Mouse (Mus musculus): ENCODE data around the gene Nfasc. TPM values are rescaled to one million over a fixed set of nuclear protein-coding genes. Genes with fewer than 3 reads are reported as not detected.

Gene Nfasc
- polyA plus RNA-seq, 1 experiment from 2014 or later: 0.02 TPM

GRCm38 (mm10) chr1:132535541-132535940 is 206.1 kb downstream of the Nfasc start:
- Histone ChIP-seq H3K9me3 (replicated peaks; ENCODE audit: control insufficient read depth, low read length) (no peaks in the 10 kb centered on the region), H3K4me3 (ENCODE audit: low read depth, low read length) (no peak overlapping the region), H3K4me1 (ENCODE audit: control insufficient read depth, low read depth, low read length) (no peaks in the 10 kb centered on the region), H3K9ac (ENCODE audit: low read depth, low read length) (no peak overlapping the region), H3K36me3 (ENCODE audit: control insufficient read depth, insufficient read depth) (no peaks in the 10 kb centered on the region), H3K4me2 (ENCODE audit: low read depth, low read length) (no peak overlapping the region), H3K27ac (ENCODE audit: low read length) (no peak overlapping the region), H3K27me3 (ENCODE audit: control insufficient read depth, insufficient read depth, low read depth, low read length) (peaks cover 17% of the 10 kb centered on the region)
- 77% methylated on average over 4 of the region's 4 CpGs for WGBS (ENCODE audit: insufficient replicate concordance)
- ATAC-seq (ENCODE audit: low read depth): no peak

GRCm38 (mm10) chr1:132533840-132534239 is 207.8 kb downstream of the Nfasc start:
- H3K27me3 ChIP-seq (ENCODE audit: control insufficient read depth, insufficient read depth, low read depth, low read length): peaks cover 6% of the 10 kb centered on the region; the same call in 1 of the 2 replicates
- 8% methylated on average over 8 of the region's 8 CpGs for WGBS (ENCODE audit: insufficient replicate concordance)
- no peak overlapping the region for H3K27ac ChIP-seq (ENCODE audit: low read length)

GRCm38 (mm10) chr1:132532521-132532920 is 209.1 kb downstream of the Nfasc start:
- WGBS (ENCODE audit: insufficient replicate concordance): 53% methylated on average over 9 of the region's 9 CpGs
- ATAC-seq (ENCODE audit: low read depth): no peak
- Histone ChIP-seq H3K4me3 (ENCODE audit: low read depth, low read length) (no peak overlapping the region), H3K9me3 (replicated peaks; ENCODE audit: control insufficient read depth, low read length) (no peaks in the 10 kb centered on the region), H3K36me3 (ENCODE audit: control insufficient read depth, insufficient read depth) (no peaks in the 10 kb centered on the region), H3K4me2 (ENCODE audit: low read depth, low read length) (no peak overlapping the region), H3K27me3 (ENCODE audit: control insufficient read depth, insufficient read depth, low read depth, low read length) (peaks cover 3% of the 10 kb centered on the region; the same call in 1 of the 2 replicates), H3K9ac (ENCODE audit: low read depth, low read length) (no peak overlapping the region), H3K4me1 (ENCODE audit: control insufficient read depth, low read depth, low read length) (no peaks in the 10 kb centered on the region), H3K27ac (ENCODE audit: low read length) (no peak overlapping the region)

More at GRCm38 (mm10) chr1:132533840-132534239, 207.8 kb downstream of the Nfasc start:
- Histone ChIP-seq H3K4me2 (ENCODE audit: low read depth, low read length) (no peak overlapping the region), H3K4me1 (ENCODE audit: control insufficient read depth, low read depth, low read length) (no peaks in the 10 kb centered on the region), H3K4me3 (ENCODE audit: low read depth, low read length) (no peak overlapping the region), H3K9ac (ENCODE audit: low read depth, low read length) (no peak overlapping the region), H3K9me3 (replicated peaks; ENCODE audit: control insufficient read depth, low read length) (no peaks in the 10 kb centered on the region), H3K36me3 (ENCODE audit: control insufficient read depth, insufficient read depth) (no peaks in the 10 kb centered on the region)
- ATAC-seq (ENCODE audit: low read depth): no peak

- no peak overlapping the region for H3K9ac ChIP-seq (ENCODE audit: low read depth, low read length)
- no peak for ATAC-seq (ENCODE audit: low read depth)
- H3K27me3 ChIP-seq (ENCODE audit: control insufficient read depth, insufficient read depth, low read depth, low read length): peaks cover 3% of the 10 kb centered on the region; the same call in 1 of the 2 replicates
- H3K27ac ChIP-seq (ENCODE audit: low read length): no peak overlapping the region
- no peak overlapping the region for H3K4me3 ChIP-seq (ENCODE audit: low read depth, low read length)
- H3K4me2 ChIP-seq (ENCODE audit: low read depth, low read length): no peak overlapping the region
- no peaks in the 10 kb centered on the region for H3K36me3 ChIP-seq (ENCODE audit: control insufficient read depth, insufficient read depth)
- 9% methylated on average over 5 of the region's 5 CpGs for WGBS (ENCODE audit: insufficient replicate concordance)
- no peaks in the 10 kb centered on the region for H3K9me3 ChIP-seq (replicated peaks; ENCODE audit: control insufficient read depth, low read length)
- H3K4me1 ChIP-seq (ENCODE audit: control insufficient read depth, low read depth, low read length): no peaks in the 10 kb centered on the region
These were observed 210.9 kb downstream of the Nfasc start for GRCm38 (mm10) chr1:132530631-132531191.

- Histone ChIP-seq H3K27me3 (ENCODE audit: control insufficient read depth, insufficient read depth, low read depth, low read length) (peaks cover 3% of the 10 kb centered on the region; the same call in 1 of the 2 replicates), H3K4me3 (ENCODE audit: low read depth, low read length) (no peak overlapping the region)
- WGBS (ENCODE audit: insufficient replicate concordance): 61% methylated on average over 19 of the region's 19 CpGs
These were observed 212.8 kb downstream of the Nfasc start for GRCm38 (mm10) chr1:132528647-132529334.

GRCm38 (mm10) chr1:132528071-132528470 is 213.5 kb downstream of the Nfasc start:
- no peak overlapping the region for H3K9ac ChIP-seq (ENCODE audit: low read depth, low read length)
- H3K27me3 ChIP-seq (ENCODE audit: control insufficient read depth, insufficient read depth, low read depth, low read length): 0 out of 2 replicates have a peak, but pooled peaks cover 3% of the 10 kb centered on the region
- H3K4me2 ChIP-seq (ENCODE audit: low read depth, low read length): no peak overlapping the region
- no peak overlapping the region for H3K27ac ChIP-seq (ENCODE audit: low read length)
- no peak for ATAC-seq (ENCODE audit: low read depth)
- 78% methylated on average over 13 of the region's 13 CpGs for WGBS (ENCODE audit: insufficient replicate concordance)
- H3K4me1 ChIP-seq (ENCODE audit: control insufficient read depth, low read depth, low read length): no peaks in the 10 kb centered on the region
- no peaks in the 10 kb centered on the region for H3K9me3 ChIP-seq (replicated peaks; ENCODE audit: control insufficient read depth, low read length)
- H3K36me3 ChIP-seq (ENCODE audit: control insufficient read depth, insufficient read depth): no peaks in the 10 kb centered on the region
- H3K4me3 ChIP-seq (ENCODE audit: low read depth, low read length): no peak overlapping the region

More at GRCm38 (mm10) chr1:132528647-132529334, 212.8 kb downstream of the Nfasc start:
- no peak for ATAC-seq (ENCODE audit: low read depth)
- no peak overlapping the region for H3K4me2 ChIP-seq (ENCODE audit: low read depth, low read length)
- no peaks in the 10 kb centered on the region for H3K9me3 ChIP-seq (replicated peaks; ENCODE audit: control insufficient read depth, low read length)
- H3K9ac ChIP-seq (ENCODE audit: low read depth, low read length): no peak overlapping the region
- H3K36me3 ChIP-seq (ENCODE audit: control insufficient read depth, insufficient read depth): no peaks in the 10 kb centered on the region
- H3K4me1 ChIP-seq (ENCODE audit: control insufficient read depth, low read depth, low read length): no peaks in the 10 kb centered on the region
- no peak overlapping the region for H3K27ac ChIP-seq (ENCODE audit: low read length)

GRCm38 (mm10) chr1:132525832-132526231 is 215.8 kb downstream of the Nfasc start:
- no peak for ATAC-seq (ENCODE audit: low read depth)
- H3K4me2 ChIP-seq (ENCODE audit: low read depth, low read length): no peak overlapping the region
- no peaks in the 10 kb centered on the region for H3K9me3 ChIP-seq (replicated peaks; ENCODE audit: control insufficient read depth, low read length)
- H3K27ac ChIP-seq (ENCODE audit: low read length): no peak overlapping the region
- WGBS (ENCODE audit: insufficient replicate concordance): 6% methylated on average over 10 of the region's 10 CpGs
- no peak overlapping the region for H3K9ac ChIP-seq (ENCODE audit: low read depth, low read length)
- no peak overlapping the region for H3K4me3 ChIP-seq (ENCODE audit: low read depth, low read length)
- 0 out of 2 replicates have a peak, but pooled peaks cover 3% of the 10 kb centered on the region for H3K27me3 ChIP-seq (ENCODE audit: control insufficient read depth, insufficient read depth, low read depth, low read length)
- H3K4me1 ChIP-seq (ENCODE audit: control insufficient read depth, low read depth, low read length): no peaks in the 10 kb centered on the region
- H3K36me3 ChIP-seq (ENCODE audit: control insufficient read depth, insufficient read depth): no peaks in the 10 kb centered on the region

- no peak overlapping the region for H3K4me2 ChIP-seq (ENCODE audit: low read depth, low read length)
- no peaks in the 10 kb centered on the region for H3K9me3 ChIP-seq (replicated peaks; ENCODE audit: control insufficient read depth, low read length)
- WGBS (ENCODE audit: insufficient replicate concordance): 20% methylated on average over 4 of the region's 4 CpGs
- peaks cover 2% of the 10 kb centered on the region; the same call in 1 of the 2 replicates for H3K4me1 ChIP-seq (ENCODE audit: control insufficient read depth, low read depth, low read length)
- 0 out of 2 replicates have a peak, but pooled peaks cover 3% of the 10 kb centered on the region for H3K27me3 ChIP-seq (ENCODE audit: control insufficient read depth, insufficient read depth, low read depth, low read length)
- no peak overlapping the region for H3K4me3 ChIP-seq (ENCODE audit: low read depth, low read length)
- no peak overlapping the region for H3K27ac ChIP-seq (ENCODE audit: low read length)
- no peak overlapping the region for H3K9ac ChIP-seq (ENCODE audit: low read depth, low read length)
- ATAC-seq (ENCODE audit: low read depth): no peak
- H3K36me3 ChIP-seq (ENCODE audit: control insufficient read depth, insufficient read depth): no peaks in the 10 kb centered on the region
These were observed 217.7 kb downstream of the Nfasc start for GRCm38 (mm10) chr1:132523920-132524319.

- H3K9me3 ChIP-seq (replicated peaks; ENCODE audit: control insufficient read depth, low read length): no peaks in the 10 kb centered on the region
- WGBS (ENCODE audit: insufficient replicate concordance): 65% methylated on average over 8 of the region's 8 CpGs
- H3K4me1 ChIP-seq (ENCODE audit: control insufficient read depth, low read depth, low read length): peaks cover 2% of the 10 kb centered on the region; the same call in 1 of the 2 replicates
- no peaks in the 10 kb centered on the region for H3K36me3 ChIP-seq (ENCODE audit: control insufficient read depth, insufficient read depth)
- 0 out of 2 replicates have a peak, but pooled peaks cover 3% of the 10 kb centered on the region for H3K27me3 ChIP-seq (ENCODE audit: control insufficient read depth, insufficient read depth, low read depth, low read length)
- no peak overlapping the region for H3K27ac ChIP-seq (ENCODE audit: low read length)
- ATAC-seq (ENCODE audit: low read depth): no peak
- H3K4me2 ChIP-seq (ENCODE audit: low read depth, low read length): no peak overlapping the region
- H3K4me3 ChIP-seq (ENCODE audit: low read depth, low read length): no peak overlapping the region
- H3K9ac ChIP-seq (ENCODE audit: low read depth, low read length): no peak overlapping the region
These were observed 218.5 kb downstream of the Nfasc start for GRCm38 (mm10) chr1:132523048-132523447.

Data from liver, embryonic 16.5 days (tissue).